Mouse (Mus musculus) heart, adult 2 months (tissue): ENCODE data around the gene Dcp1b.

Experiments
- CTCF ChIP-seq: fragments of 200-600 bp; IDR thresholded peaks from 2 replicates; pipeline ENCODE4 v1.8.1; 2022; ENCODE audit warnings: antibody characterized with exemption, mild to moderate bottlenecking, moderate library complexity
- EP300 ChIP-seq: fragments of 200-500 bp; IDR thresholded peaks from 2 replicates; pipeline ENCODE4 v1.6.1; 2011; ENCODE audit warnings: low read depth, low read length, control low read depth; ENCODE audit not compliant: insufficient read depth

DNA sequence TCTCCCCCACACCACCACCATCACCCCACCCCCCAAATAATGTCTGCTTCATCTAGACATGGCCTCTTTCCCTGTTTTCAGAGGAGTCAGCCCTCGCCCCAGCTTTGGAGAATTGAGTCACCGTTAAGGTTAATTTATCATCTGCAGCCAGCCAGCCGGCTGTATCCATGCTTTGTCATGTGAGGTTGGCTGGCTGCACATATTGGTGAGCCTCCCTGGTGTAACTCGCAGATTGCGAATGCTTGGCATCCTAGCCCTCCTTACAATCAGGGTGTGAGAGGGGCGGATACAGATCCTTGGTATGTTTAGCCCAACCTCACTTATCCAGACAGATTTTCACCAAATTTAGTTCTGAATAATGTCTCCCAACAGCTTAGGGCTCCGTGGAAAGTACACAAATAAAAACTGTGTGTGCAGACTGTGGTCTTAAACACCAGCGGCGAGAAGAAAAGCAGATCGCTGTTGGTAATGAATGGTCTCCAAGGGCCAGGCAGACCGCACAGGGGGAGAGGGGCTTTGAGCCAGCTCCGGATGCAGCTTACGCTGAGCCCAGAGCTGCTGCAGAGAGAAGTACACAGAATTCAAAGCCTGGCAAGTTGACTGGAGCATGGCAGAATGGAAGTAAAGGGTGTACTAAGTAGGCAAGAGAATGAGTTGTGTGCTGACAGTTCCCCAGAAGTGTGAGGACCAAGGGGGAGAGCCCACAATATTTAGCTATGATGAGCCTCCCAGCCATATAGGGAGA, 49.6 kb downstream of the Dcp1b start:
- TF ChIP-seq CTCF (no peak), EP300 (no peak)
